Comparison of ENCODE assay signal across 17 mouse cellular contexts in genomic region chr9:120861788-120862345, GRCm38 (mm10).
DNase-seq lines count a peak whose midpoint lies in the region; ATAC-seq lines count a peak whose summit lies in the region.
"Had no signal": no experiment of that assay in that cellular context is flagged by ENCODE, and none has a peak within 500 bp of the region (broad histone marks: within the 10 kb centered on the region; RNA-seq: fewer than 3 reads in every experiment).

No protein-coding gene starts in this region.

- 0 out of 2 replicates have a peak, but pooled peaks have one; percentile 37 for ATAC-seq in midbrain, embryonic 13.5 days
- ATAC-seq: inflammation-experienced regulatory T-cells, adult 6 months; Patski had no signal

- WGBS in hindbrain, embryonic 10.5 days = 73% methylated on average over 12 of the region's 12 CpGs
- WGBS in midbrain, embryonic 13.5 days = 39% methylated on average over 12 of the region's 12 CpGs

- DNase-seq in right cerebral cortex, adult 2 months (ENCODE audit: low spot score in 2 of 2) = peak; percentile 32 to 41
- DNase-seq in right cerebral cortex, adult 18-20 months = no peak
- DNase-seq in hindbrain, embryonic 10.5 days (ENCODE audit: low spot score) = no peak
- DNase-seq in adrenal gland, postnatal 4 days (ENCODE audit: low spot score in 2 of 2) = no peak
- no peak for DNase-seq in liver
- no peak for DNase-seq in ovary, adult 18-20 months (ENCODE audit: low spot score)
- DNase-seq: gastrocnemius, postnatal 25 days; kidney, postnatal 10 days; lung, adult 2 months; thymus, postnatal 4 days had no signal

- no peak overlapping the region for H3K4me3 ChIP-seq in hindbrain, embryonic 10.5 days
- H3K4me3 ChIP-seq in midbrain, embryonic 13.5 days (replicated peaks) = no peak overlapping the region
- H3K4me3 ChIP-seq: heart, embryonic 15.5 days; limb, embryonic 12.5 days; megakaryocyte, embryonic 14.5 days had no signal

- H3K27me3 ChIP-seq in hindbrain, embryonic 10.5 days (ENCODE audit: insufficient read depth, poor library complexity, severe bottlenecking) = no peaks in the 10 kb centered on the region
- H3K27me3 ChIP-seq in midbrain, embryonic 13.5 days = 0 out of 2 replicates have a peak, but pooled peaks cover 5% of the 10 kb centered on the region
- H3K27me3 ChIP-seq: CH12.LX; heart, embryonic 15.5 days; limb, embryonic 12.5 days; Patski had no signal

- H3K9ac ChIP-seq in midbrain, embryonic 13.5 days (replicated peaks) = 0 out of 2 replicates have a peak overlapping the region, but pooled peaks have one; percentile 2
- H3K9ac ChIP-seq: heart, embryonic 15.5 days; limb, embryonic 12.5 days had no signal

- peaks cover 18% of the 10 kb centered on the region for H3K4me1 ChIP-seq in hindbrain, embryonic 10.5 days (replicated peaks)
- H3K4me1 ChIP-seq in midbrain, embryonic 13.5 days (replicated peaks) = peaks cover 49% of the 10 kb centered on the region

- no peak overlapping the region for H3K4me2 ChIP-seq in midbrain, embryonic 13.5 days (replicated peaks)
- H3K4me2 ChIP-seq: heart, embryonic 15.5 days; limb, embryonic 12.5 days had no signal

- peak overlapping the region; percentile 71 for H3K27ac ChIP-seq in hindbrain, embryonic 10.5 days
- peak overlapping the region; percentile 64 for H3K27ac ChIP-seq in midbrain, embryonic 13.5 days
- H3K27ac ChIP-seq: heart, embryonic 15.5 days; limb, embryonic 12.5 days had no signal

- no peaks in the 10 kb centered on the region for H3K36me3 ChIP-seq in hindbrain, embryonic 10.5 days
- no peaks in the 10 kb centered on the region for H3K36me3 ChIP-seq in midbrain, embryonic 13.5 days
- H3K36me3 ChIP-seq: heart, embryonic 15.5 days; limb, embryonic 12.5 days had no signal

- H3K9me3 ChIP-seq in hindbrain, embryonic 10.5 days = no peaks in the 10 kb centered on the region
- H3K9me3 ChIP-seq in midbrain, embryonic 13.5 days = no peaks in the 10 kb centered on the region
- H3K9me3 ChIP-seq: heart, embryonic 15.5 days; limb, embryonic 12.5 days; megakaryocyte, embryonic 14.5 days had no signal

Comparison
In these comparisons a context has a peak if more than half of its experiments do, and no peak if none do; other contexts are left out.
1. DNase-seq: peak in right cerebral cortex, adult 2 months (2 of 2); none in right cerebral cortex, adult 18-20 months (single experiment), hindbrain, embryonic 10.5 days (single experiment), adrenal gland, postnatal 4 days (0 of 2), liver (single experiment) and ovary, adult 18-20 months (single experiment).